Mouse (Mus musculus) heart, embryonic 14.5 days (tissue): ENCODE measurements at regions not wholly inside any gene's neighbourhood (a gene's known extent, or its start where the extent isn't known, plus 50 kb on each side); places are given as distances from the start of the nearest gene placed in this dataset.

ENCODE experiments used
- ATAC-seq: fragments of 200-750 bp; cut with Nextera tagmentation; 2 replicates; pipeline ENCODE4 v1.8.0; 2017; ENCODE audit warnings: low read depth, moderate TSS enrichment; ENCODE audit not compliant: insufficient number of reproducible peaks, insufficient read depth, low FRiP score
- H3K27ac ChIP-seq, 2 experiments: fragments of 200-500 bp in 1 of 2; fragments of 300-500 bp in 1 of 2; sonication (generic) in 1 of 2; replicated peaks in 1 of 2; 2 replicates each; pipeline ENCODE4 v1.5.1; 2012 to 2014; ENCODE audit warnings: low read depth in 2 of 2, low read length in 2 of 2, control low read depth in 1 of 2, mild to moderate bottlenecking in 1 of 2, mixed read lengths in 1 of 2; ENCODE audit not compliant: control insufficient read depth in 1 of 2, insufficient read depth in 1 of 2
- H3K27me3 ChIP-seq: fragments of 300-500 bp; sonication (generic); 2 replicates; pipeline ENCODE4 v1.6.1; 2014; ENCODE audit warnings: mild to moderate bottlenecking, low read length, control low read depth; ENCODE audit not compliant: control insufficient read depth, insufficient read depth
- H3K36me3 ChIP-seq: fragments of 300-500 bp; sonication (generic); 2 replicates; pipeline ENCODE4 v1.6.1; 2014; ENCODE audit warnings: mild to moderate bottlenecking, control low read depth, low read length, mixed read lengths; ENCODE audit not compliant: control insufficient read depth, insufficient read depth
- H3K4me1 ChIP-seq, 2 experiments: fragments of 200-500 bp in 1 of 2; fragments of 300-500 bp in 1 of 2; sonication (generic) in 1 of 2; 2 replicates each; pipeline ENCODE4 v1.6.1; 2012 to 2014; ENCODE audit warnings: low read length in 2 of 2, control low read depth in 1 of 2, mixed read lengths in 1 of 2; ENCODE audit not compliant: control insufficient read depth in 2 of 2, insufficient read depth in 2 of 2
- H3K4me2 ChIP-seq: fragments of 300-500 bp; sonication (generic); 2 replicates; pipeline ENCODE4 v1.6.1; 2014; ENCODE audit warnings: mild to moderate bottlenecking, low read length
- H3K4me3 ChIP-seq, 2 experiments: fragments of 200-500 bp in 1 of 2; fragments of 300-500 bp in 1 of 2; sonication (generic) in 1 of 2; 2 replicates each; pipeline ENCODE4 v1.5.1; 2012 to 2014; ENCODE audit warnings: low read length in 2 of 2, mild to moderate bottlenecking in 2 of 2, control low read depth in 1 of 2, low read depth in 1 of 2, moderate library complexity in 1 of 2; ENCODE audit not compliant: control insufficient read depth in 1 of 2, insufficient read depth in 1 of 2
- H3K9ac ChIP-seq: fragments of 300-500 bp; sonication (generic); 2 replicates; pipeline ENCODE4 v1.6.1; 2014; ENCODE audit warnings: mild to moderate bottlenecking, low read length
- H3K9me3 ChIP-seq: fragments of 300-500 bp; sonication (generic); 2 replicates; pipeline ENCODE4 v1.6.1; 2016; ENCODE audit warnings: low read length, control low read depth; ENCODE audit not compliant: control insufficient read depth
- WGBS: fragments of 180-500 bp; shearing (Covaris S2); extraction: QIAGEN DNeasy Blood & Tissue Kit; methylation state at CpG from one replicate; pipeline ENCODE4 v1.1.7; 2014; 5-methylcytosine and 5-hydroxymethylcytosine counted together

DNA sequence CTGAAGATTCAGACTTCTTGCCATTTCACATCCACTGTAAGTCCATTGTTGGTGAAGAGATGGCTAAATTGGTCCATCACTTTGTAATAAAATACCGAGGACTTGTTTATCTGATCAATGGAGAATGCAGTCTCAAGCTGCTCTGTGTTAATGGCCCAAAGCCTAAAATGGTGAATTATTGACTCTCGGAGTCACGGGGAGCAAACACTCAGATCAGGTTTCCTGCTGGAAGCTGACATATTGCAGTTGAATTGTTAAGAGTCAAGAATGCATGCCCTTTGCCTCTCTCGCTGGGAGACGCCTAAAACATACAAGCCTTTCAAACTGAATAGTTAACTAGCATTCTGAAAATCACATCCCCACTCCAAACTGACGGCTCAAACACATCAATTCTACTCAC lies 129.0 kb upstream of the Irx4 start:
- no peaks in the 10 kb centered on the region for H3K9me3 ChIP-seq
- H3K36me3 ChIP-seq, result no peaks in the 10 kb centered on the region
- no peaks in the 10 kb centered on the region for H3K27me3 ChIP-seq
- no peaks in the 10 kb centered on the region for H3K4me1 ChIP-seq
- no peak overlapping the region for H3K4me2 ChIP-seq
- no peak overlapping the region for H3K27ac ChIP-seq
- H3K9ac ChIP-seq, result no peak overlapping the region
- H3K4me3 ChIP-seq, result no peak overlapping the region
- 78% methylated on average over 6 of the region's 6 CpGs for WGBS
- no peak for ATAC-seq

DNA sequence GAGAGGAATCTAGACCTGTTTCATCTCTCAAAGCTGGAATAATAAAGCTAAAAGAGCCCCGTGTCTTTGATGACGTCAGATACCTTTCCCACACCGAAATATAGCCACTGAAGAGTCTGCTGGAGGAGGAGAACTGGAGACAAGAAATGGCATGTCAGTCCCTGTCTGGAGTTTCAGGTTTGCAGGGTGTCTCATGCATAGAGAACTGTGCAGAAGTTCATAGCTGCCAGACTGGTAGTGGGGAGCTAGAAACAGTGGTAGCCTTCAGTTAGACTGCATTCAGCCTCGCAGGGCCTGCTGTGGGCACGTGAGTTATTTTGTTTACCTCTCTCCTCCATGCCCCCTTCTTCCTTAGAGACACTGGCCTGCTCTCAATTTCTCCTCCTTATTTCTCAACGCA lies 127.5 kb upstream of the Irx4 start:
- no peaks in the 10 kb centered on the region for H3K27me3 ChIP-seq

DNA sequence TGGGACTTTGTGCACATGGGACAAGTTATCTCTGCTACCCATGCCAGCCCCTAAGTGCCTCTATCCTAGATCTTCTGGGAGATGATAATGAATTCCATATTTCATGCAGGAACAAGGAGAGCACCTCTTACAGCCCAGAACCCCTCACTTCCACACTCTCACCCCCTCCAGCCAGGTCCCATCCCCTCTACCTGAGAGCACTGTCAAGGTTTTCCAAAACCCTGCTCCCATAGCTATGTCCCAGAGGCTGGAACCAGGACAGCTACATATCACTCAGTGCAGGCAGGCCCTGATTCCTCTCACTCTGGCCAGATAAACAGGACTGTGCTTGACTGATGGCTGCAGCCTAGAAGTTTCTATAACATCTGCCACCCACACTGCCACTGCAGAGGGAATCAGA lies 125.3 kb upstream of the Irx4 start:
- no peaks in the 10 kb centered on the region for H3K9me3 ChIP-seq
- no peak overlapping the region for H3K9ac ChIP-seq
- H3K4me1 ChIP-seq, result no peaks in the 10 kb centered on the region
- H3K27ac ChIP-seq, result no peak overlapping the region
- no peak for ATAC-seq
- no peaks in the 10 kb centered on the region for H3K27me3 ChIP-seq
- H3K4me3 ChIP-seq, result no peak overlapping the region
- no peak overlapping the region for H3K4me2 ChIP-seq
- no peaks in the 10 kb centered on the region for H3K36me3 ChIP-seq

More for the DNA sequence above, 127.5 kb upstream of the Irx4 start:
- WGBS, result 71% methylated on average over 6 of the region's 6 CpGs
- H3K36me3 ChIP-seq, result no peaks in the 10 kb centered on the region
- H3K9ac ChIP-seq, result no peak overlapping the region
- H3K9me3 ChIP-seq, result no peaks in the 10 kb centered on the region
- no peak overlapping the region for H3K4me3 ChIP-seq
- H3K4me2 ChIP-seq, result no peak overlapping the region
- no peak overlapping the region for H3K27ac ChIP-seq
- no peaks in the 10 kb centered on the region for H3K4me1 ChIP-seq
- ATAC-seq, result no peak

- H3K4me3 ChIP-seq, result no peak overlapping the region
- H3K4me1 ChIP-seq, result no peaks in the 10 kb centered on the region
- H3K36me3 ChIP-seq, result no peaks in the 10 kb centered on the region
- H3K9me3 ChIP-seq, result 0 out of 2 replicates have a peak, but pooled peaks cover 3% of the 10 kb centered on the region
- no peak overlapping the region for H3K9ac ChIP-seq
- no peak for ATAC-seq
- 81% methylated on average over 2 of the region's 2 CpGs for WGBS
- H3K27me3 ChIP-seq, result no peaks in the 10 kb centered on the region
- H3K4me2 ChIP-seq, result no peak overlapping the region
- no peak overlapping the region for H3K27ac ChIP-seq
Observed at GRCm38 (mm10) chr13:73141302-73141701, 119.0 kb upstream of the Irx4 start.

GRCm38 (mm10) chr13:73158016-73158415 lies 102.3 kb upstream of the Irx4 start:
- no peak overlapping the region for H3K9ac ChIP-seq
- H3K4me1 ChIP-seq, result peaks cover 4 to 6% of the 10 kb centered on the region in 2 experiments; a peak in 2 of 4 replicates
- no peak for ATAC-seq
- H3K36me3 ChIP-seq, result no peaks in the 10 kb centered on the region
- no peaks in the 10 kb centered on the region for H3K27me3 ChIP-seq
- H3K4me2 ChIP-seq, result no peak overlapping the region
- H3K27ac ChIP-seq, result no peak overlapping the region
- no peak overlapping the region for H3K4me3 ChIP-seq
- no peaks in the 10 kb centered on the region for H3K9me3 ChIP-seq
- 86% methylated on average over 7 of the region's 7 CpGs for WGBS

- Histone ChIP-seq H3K9ac (peak overlapping the region; percentile 14; the same call in 1 of the 2 replicates), H3K27me3 (no peaks in the 10 kb centered on the region), H3K27ac (no peak overlapping the region), H3K36me3 (no peaks in the 10 kb centered on the region), H3K4me2 (no peak overlapping the region; the same call in 1 of the 2 replicates), H3K9me3 (no peaks in the 10 kb centered on the region), H3K4me3 (no peak overlapping the region), H3K4me1 (peaks cover 4 to 6% of the 10 kb centered on the region in 2 experiments; a peak in 2 of 4 replicates)
- 43% methylated on average over 7 of the region's 7 CpGs for WGBS
- no peak for ATAC-seq
Observed at GRCm38 (mm10) chr13:73159454-73159853, 100.8 kb upstream of the Irx4 start.

DNA sequence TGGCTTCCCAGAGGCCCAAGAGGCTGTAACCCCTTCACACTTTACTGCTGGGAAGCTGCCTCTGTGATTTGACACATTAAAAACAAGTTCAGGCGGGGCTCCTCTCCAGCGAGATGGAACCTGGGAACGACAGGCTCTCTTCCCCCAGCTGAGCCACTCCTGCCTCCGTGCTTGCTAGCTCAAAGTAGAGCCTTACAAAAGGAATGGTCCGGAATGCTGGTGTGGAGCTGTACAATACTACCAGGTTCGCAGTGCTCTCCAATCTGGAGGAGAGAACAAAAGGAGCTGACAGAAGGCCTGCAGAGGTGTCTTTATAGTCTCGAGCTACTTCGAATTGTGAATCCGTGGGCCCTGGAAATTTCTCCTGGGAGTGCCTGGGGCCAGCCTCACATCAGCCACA lies 100.4 kb upstream of the Irx4 start:
- Histone ChIP-seq H3K9me3 (no peaks in the 10 kb centered on the region), H3K4me3 (0 out of 4 replicates have a peak overlapping the region, but pooled peaks have one; percentile 1 to 13), H3K36me3 (no peaks in the 10 kb centered on the region), H3K27ac (0 out of 4 replicates have a peak overlapping the region, but pooled peaks have one; percentile 21 to 25), H3K4me2 (peak overlapping the region; percentile 49), H3K9ac (peak overlapping the region; percentile 14; the same call in 1 of the 2 replicates), H3K4me1 (peaks cover 4 to 6% of the 10 kb centered on the region in 2 experiments; a peak in 2 of 4 replicates), H3K27me3 (no peaks in the 10 kb centered on the region)
- 11% methylated on average over 9 of the region's 9 CpGs for WGBS
- peak; percentile 9; the same call in 1 of the 2 replicates for ATAC-seq

DNA sequence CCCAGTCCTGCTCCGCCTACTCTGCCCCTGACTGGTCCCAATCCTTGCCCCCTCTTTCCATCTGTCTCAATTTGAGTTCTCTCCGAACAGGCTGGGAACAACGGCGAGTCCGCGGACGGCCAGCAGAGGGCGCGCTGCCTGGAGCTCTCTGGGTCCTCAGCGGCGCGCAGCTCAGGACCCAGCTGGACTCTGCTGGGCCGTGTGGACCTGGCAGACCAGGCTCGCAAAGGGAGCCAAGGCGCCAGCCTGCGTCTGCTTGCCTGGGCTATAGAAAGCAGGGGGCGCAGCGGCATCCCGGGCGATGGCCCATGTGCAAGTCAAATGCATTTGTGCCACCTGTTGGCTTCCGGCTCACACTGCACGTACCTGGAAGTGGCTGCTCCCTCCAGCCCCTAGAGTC lies 100.0 kb upstream of the Irx4 start:
- H3K4me3 ChIP-seq, result peak overlapping the region; percentile 1 to 13; a peak in 1 of 4 replicates
- H3K4me1 ChIP-seq, result peaks cover 4 to 6% of the 10 kb centered on the region in 2 experiments; a peak in 2 of 4 replicates
- no peaks in the 10 kb centered on the region for H3K36me3 ChIP-seq
- peak; percentile 94 for ATAC-seq
- 0 out of 4 replicates have a peak overlapping the region, but pooled peaks of 1 of the 2 experiments have one; percentile 21 for H3K27ac ChIP-seq
- peak overlapping the region; percentile 14; the same call in 1 of the 2 replicates for H3K9ac ChIP-seq
- peak overlapping the region; percentile 49 for H3K4me2 ChIP-seq
- WGBS, result 0% methylated on average over 22 of the region's 22 CpGs
- no peaks in the 10 kb centered on the region for H3K9me3 ChIP-seq
- H3K27me3 ChIP-seq, result no peaks in the 10 kb centered on the region
